Mouse (Mus musculus) lung, embryonic 16.5 days (tissue): Measurements from ENCODE around the gene Fam19a1. TPM values are rescaled to one million over a fixed set of nuclear protein-coding genes. Genes with fewer than 3 reads are reported as not detected.

Experiments
- ATAC-seq: fragments of 200-750 bp; cut with Nextera tagmentation; 2 replicates; pipeline ENCODE4 v1.8.0; 2017; ENCODE audit warnings: low read depth, mild to moderate bottlenecking, moderate library complexity
- H3K27ac ChIP-seq: fragments of 300-500 bp; sonication (generic); 2 replicates; pipeline ENCODE4 v1.5.1; 2014; ENCODE audit warnings: mild to moderate bottlenecking, control low read depth, low read length
- H3K27me3 ChIP-seq: fragments of 300-500 bp; sonication (generic); 2 replicates; pipeline ENCODE4 v1.6.1; 2014; ENCODE audit warnings: low read depth, low read length, mixed read lengths; ENCODE audit not compliant: control insufficient read depth, insufficient read depth
- H3K36me3 ChIP-seq: fragments of 300-500 bp; sonication (generic); 2 replicates; pipeline ENCODE4 v1.6.1; 2014; ENCODE audit warnings: low read length; ENCODE audit not compliant: control insufficient read depth, insufficient read depth
- H3K4me1 ChIP-seq: fragments of 300-500 bp; sonication (generic); replicated peaks from 2 replicates; pipeline ENCODE4 v1.6.1; 2014; ENCODE audit warnings: low read length, mixed read lengths; ENCODE audit not compliant: control insufficient read depth, insufficient read depth
- H3K4me2 ChIP-seq: fragments of 300-500 bp; sonication (generic); 2 replicates; pipeline ENCODE4 v1.6.1; 2014; ENCODE audit warnings: low read depth, low read length, control low read depth
- H3K4me3 ChIP-seq: fragments of 300-500 bp; sonication (generic); 2 replicates; pipeline ENCODE4 v1.5.1; 2014; ENCODE audit warnings: mild to moderate bottlenecking, low read length, control low read depth
- H3K9ac ChIP-seq: fragments of 300-500 bp; sonication (generic); 2 replicates; pipeline ENCODE4 v1.6.1; 2014; ENCODE audit warnings: low read length, control low read depth
- H3K9me3 ChIP-seq: fragments of 300-500 bp; sonication (generic); 2 replicates; pipeline ENCODE4 v1.6.1; 2016; ENCODE audit warnings: low read length; ENCODE audit not compliant: control insufficient read depth
- WGBS: fragments of 180-500 bp; shearing (Covaris S2); extraction: QIAGEN DNeasy Blood & Tissue Kit; methylation state at CpG from one replicate; pipeline ENCODE4 v1.1.7; 2014; 5-methylcytosine and 5-hydroxymethylcytosine counted together
- polyA plus RNA-seq: library from polyadenylated mRNA; unstranded; fragments of >200 nt; fragmentation: Nextera tagmentation; extraction: Ambion mirVana; gene quantifications from 2 replicates; pipeline ENCODE4 v1.2.1, GENCODE M21; 2015

Gene Fam19a1
- polyA plus RNA-seq, 1 experiment from 2014 or later: 1.9 TPM

- Histone ChIP-seq H3K9ac (no peak overlapping the region), H3K36me3 (no peaks in the 10 kb centered on the region), H3K4me1 (no peaks in the 10 kb centered on the region), H3K4me3 (no peak overlapping the region), H3K27me3 (no peaks in the 10 kb centered on the region), H3K27ac (no peak overlapping the region), H3K4me2 (no peak overlapping the region), H3K9me3 (no peaks in the 10 kb centered on the region)
- 75% methylated on average over 4 of the region's 4 CpGs for WGBS
- ATAC-seq: no peak
Observed at GRCm38 (mm10) chr6:96283731-96284130, 170.8 kb downstream of the Fam19a1 start.

GRCm38 (mm10) chr6:96284590-96284989, 171.6 kb downstream of the Fam19a1 start:
- Histone ChIP-seq H3K4me1 (no peaks in the 10 kb centered on the region), H3K9ac (no peak overlapping the region), H3K36me3 (no peaks in the 10 kb centered on the region), H3K4me3 (no peak overlapping the region), H3K9me3 (no peaks in the 10 kb centered on the region), H3K27me3 (no peaks in the 10 kb centered on the region), H3K27ac (no peak overlapping the region), H3K4me2 (no peak overlapping the region)
- 79% methylated on average over 4 of the region's 4 CpGs for WGBS
- no peak for ATAC-seq

DNA sequence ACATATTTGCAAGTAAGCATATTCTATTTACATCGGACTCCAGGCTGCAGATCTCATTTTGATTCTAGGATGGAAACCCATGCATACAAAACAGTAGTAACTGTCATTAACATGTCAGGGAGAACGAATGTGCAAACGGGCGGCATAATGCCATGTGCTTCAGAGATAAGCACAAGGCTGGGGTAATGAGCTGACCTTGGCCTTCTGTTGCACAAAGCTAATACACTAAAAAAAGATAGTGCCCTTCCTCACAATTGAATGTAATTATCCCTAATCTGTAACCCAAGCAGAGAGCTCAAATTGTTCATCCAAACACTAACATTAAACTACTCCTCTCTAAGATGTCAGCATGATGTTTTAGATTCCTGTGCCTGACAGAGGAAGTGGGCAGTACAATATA, 173.3 kb downstream of the Fam19a1 start:
- Histone ChIP-seq H3K4me1 (no peaks in the 10 kb centered on the region), H3K9me3 (no peaks in the 10 kb centered on the region), H3K27ac (no peak overlapping the region), H3K9ac (no peak overlapping the region), H3K27me3 (no peaks in the 10 kb centered on the region), H3K4me2 (no peak overlapping the region), H3K4me3 (no peak overlapping the region), H3K36me3 (no peaks in the 10 kb centered on the region)
- 58% methylated on average over 4 of the region's 4 CpGs for WGBS
- no peak for ATAC-seq

DNA sequence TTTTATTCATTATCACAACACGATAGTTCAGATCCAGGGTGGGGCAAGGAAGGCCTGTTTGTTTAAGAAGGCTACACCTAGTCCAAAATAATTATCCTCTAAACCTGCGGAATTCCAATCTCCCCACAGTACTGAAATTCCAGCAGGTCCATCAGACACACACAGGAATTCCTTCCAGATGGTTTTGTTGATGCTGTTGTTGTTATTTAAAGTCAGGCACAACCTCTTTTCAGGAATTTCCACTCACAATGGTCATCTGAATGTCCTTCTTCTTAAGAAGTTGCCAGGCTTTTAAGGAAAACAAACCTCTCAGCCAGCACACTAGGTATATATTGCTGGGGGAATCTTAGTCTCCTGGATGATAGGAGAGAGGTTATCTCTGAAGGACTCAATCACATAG, 174.4 kb downstream of the Fam19a1 start:
- no peak for ATAC-seq
- Histone ChIP-seq H3K4me2 (no peak overlapping the region), H3K4me3 (no peak overlapping the region), H3K27me3 (no peaks in the 10 kb centered on the region), H3K9ac (no peak overlapping the region), H3K36me3 (no peaks in the 10 kb centered on the region), H3K9me3 (no peaks in the 10 kb centered on the region), H3K4me1 (no peaks in the 10 kb centered on the region), H3K27ac (no peak overlapping the region)
- WGBS: 70% methylated on average over 2 of the region's 2 CpGs

- Histone ChIP-seq H3K9me3 (no peaks in the 10 kb centered on the region), H3K27me3 (no peaks in the 10 kb centered on the region), H3K9ac (no peak overlapping the region), H3K27ac (no peak overlapping the region), H3K4me3 (no peak overlapping the region), H3K36me3 (no peaks in the 10 kb centered on the region), H3K4me2 (no peak overlapping the region), H3K4me1 (no peaks in the 10 kb centered on the region)
- 30% methylated on average over 4 of the region's 4 CpGs for WGBS
- no peak for ATAC-seq
Observed at GRCm38 (mm10) chr6:96289672-96290071, 176.7 kb downstream of the Fam19a1 start.

DNA sequence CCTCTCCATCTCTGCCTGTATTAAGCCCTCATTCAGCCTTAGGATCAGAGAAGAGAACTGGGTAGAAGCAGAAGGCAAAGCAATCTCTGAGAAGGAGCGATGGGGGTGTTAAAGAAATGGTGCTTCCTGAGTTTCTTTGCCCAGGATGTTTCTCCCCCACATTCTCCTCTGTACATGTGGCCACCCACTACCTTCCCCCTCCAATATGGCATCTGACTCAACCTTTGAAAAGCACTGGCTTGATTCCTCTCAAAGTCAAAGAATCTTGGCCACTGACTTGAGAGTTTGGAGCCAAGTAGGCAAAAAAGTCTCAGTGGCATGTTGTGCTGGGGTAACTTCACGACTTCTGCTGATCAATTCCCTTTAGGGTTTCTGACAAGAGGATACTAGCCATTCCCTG, 234.5 kb downstream of the Fam19a1 start:
- Histone ChIP-seq H3K4me3 (no peak overlapping the region), H3K27ac (no peak overlapping the region), H3K9ac (no peak overlapping the region), H3K27me3 (no peaks in the 10 kb centered on the region), H3K36me3 (no peaks in the 10 kb centered on the region), H3K4me1 (no peaks in the 10 kb centered on the region), H3K9me3 (no peaks in the 10 kb centered on the region), H3K4me2 (no peak overlapping the region)
- ATAC-seq: no peak
- WGBS: 82% methylated on average over 2 of the region's 2 CpGs

- H3K4me2 ChIP-seq: no peak overlapping the region
- 68% methylated on average over 7 of the region's 7 CpGs for WGBS
- no peaks in the 10 kb centered on the region for H3K4me1 ChIP-seq
Observed at GRCm38 (mm10) chr6:96349446-96350025, 236.6 kb downstream of the Fam19a1 start.

DNA sequence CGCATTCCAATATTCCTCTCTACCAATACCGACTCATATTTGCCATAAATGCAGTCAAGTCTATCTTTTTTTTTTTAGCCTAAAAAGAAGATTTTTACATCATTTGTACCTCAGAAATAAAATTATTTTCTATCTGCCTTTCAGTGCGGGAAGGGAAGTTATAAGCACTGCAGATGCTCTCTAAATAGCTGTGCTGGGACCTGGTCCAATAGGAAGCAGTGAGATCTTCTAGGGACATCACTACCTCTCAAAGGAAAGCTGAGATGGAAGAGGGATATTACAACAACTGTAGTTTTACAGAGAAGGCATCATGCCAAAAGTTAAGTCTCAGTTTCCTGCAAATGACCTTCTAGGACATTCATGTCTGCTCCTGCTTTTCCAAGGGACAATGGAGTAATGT, 256.6 kb downstream of the Fam19a1 start:
- H3K9ac ChIP-seq: no peak overlapping the region
- no peak overlapping the region for H3K4me2 ChIP-seq
- H3K36me3 ChIP-seq: no peaks in the 10 kb centered on the region
- WGBS: 88% methylated on average over 3 of the region's 3 CpGs
- no peak overlapping the region for H3K4me3 ChIP-seq
- H3K4me1 ChIP-seq: no peaks in the 10 kb centered on the region
- ATAC-seq: no peak
- no peaks in the 10 kb centered on the region for H3K9me3 ChIP-seq
- H3K27me3 ChIP-seq: no peaks in the 10 kb centered on the region
- no peak overlapping the region for H3K27ac ChIP-seq

More at GRCm38 (mm10) chr6:96349446-96350025, 236.6 kb downstream of the Fam19a1 start:
- Histone ChIP-seq H3K9ac (no peak overlapping the region), H3K4me3 (no peak overlapping the region), H3K27ac (no peak overlapping the region), H3K27me3 (no peaks in the 10 kb centered on the region), H3K9me3 (no peaks in the 10 kb centered on the region), H3K36me3 (no peaks in the 10 kb centered on the region)
- no peak for ATAC-seq

DNA sequence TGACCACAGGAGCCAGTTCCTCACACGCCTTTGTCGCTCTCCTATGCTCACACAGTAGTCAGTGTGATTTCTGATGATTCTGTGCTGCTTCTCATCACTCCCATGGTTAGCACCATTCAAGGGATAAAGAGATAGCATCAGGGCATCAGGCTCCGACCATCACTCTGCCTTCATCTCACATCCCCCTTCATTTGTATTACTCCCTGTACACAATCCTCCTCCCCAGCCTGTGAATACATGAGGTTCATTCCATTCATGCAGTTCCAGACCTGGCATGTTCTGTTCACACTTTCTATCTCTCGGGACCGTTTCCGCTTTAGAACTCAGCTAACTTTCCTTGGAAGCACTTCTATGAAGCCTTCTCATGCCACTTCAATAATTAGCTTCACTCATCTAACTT, 259.9 kb downstream of the Fam19a1 start:
- H3K9me3 ChIP-seq: no peaks in the 10 kb centered on the region
- no peaks in the 10 kb centered on the region for H3K4me1 ChIP-seq
- no peak overlapping the region for H3K9ac ChIP-seq
- WGBS: 86% methylated on average over 6 of the region's 6 CpGs
- ATAC-seq: no peak
- no peak overlapping the region for H3K4me3 ChIP-seq
- H3K4me2 ChIP-seq: no peak overlapping the region
- H3K27me3 ChIP-seq: no peaks in the 10 kb centered on the region
- no peaks in the 10 kb centered on the region for H3K36me3 ChIP-seq
- H3K27ac ChIP-seq: no peak overlapping the region

DNA sequence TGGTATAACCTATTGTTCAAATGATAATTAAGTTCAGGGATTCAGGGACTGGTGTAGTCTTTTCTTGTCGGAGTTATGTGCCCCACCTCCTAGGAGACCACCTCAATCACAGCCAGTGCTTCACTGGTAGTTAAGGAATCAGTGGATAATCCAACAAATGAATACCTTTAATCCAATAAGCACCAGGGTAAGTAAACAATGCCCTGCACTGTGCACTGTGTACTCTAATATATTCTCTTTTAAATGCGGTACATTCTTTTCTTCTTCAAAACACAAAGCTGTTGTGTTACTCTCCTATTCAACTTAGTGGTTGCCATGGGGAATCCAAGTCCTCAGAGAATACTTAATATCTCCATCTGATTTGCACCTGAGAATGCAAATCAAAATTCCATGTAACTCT, 260.3 kb downstream of the Fam19a1 start:
- 80% methylated on average over 2 of the region's 2 CpGs for WGBS
- Histone ChIP-seq H3K36me3 (no peaks in the 10 kb centered on the region), H3K4me2 (no peak overlapping the region), H3K4me3 (no peak overlapping the region), H3K9ac (no peak overlapping the region), H3K27me3 (no peaks in the 10 kb centered on the region), H3K4me1 (no peaks in the 10 kb centered on the region), H3K9me3 (no peaks in the 10 kb centered on the region), H3K27ac (no peak overlapping the region)
- no peak for ATAC-seq
